Mouse (Mus musculus) ES-E14 (cell line): ENCODE results near the gene Lrriq4.

ENCODE experiments used
- CHD2 ChIP-seq: IDR thresholded peaks from 2 replicates; pipeline ENCODE4 v1.6.1; 2014; ENCODE audit warnings: mild to moderate bottlenecking, low read depth, low read length, inconsistent platforms
- MAFK ChIP-seq: IDR thresholded peaks from 2 replicates; pipeline ENCODE4 v1.6.1; 2014; ENCODE audit warnings: mild to moderate bottlenecking, low read depth, low read length, inconsistent platforms; ENCODE audit not compliant: insufficient read depth
- ZC3H11A ChIP-seq: IDR thresholded peaks from 2 replicates; pipeline ENCODE4 v1.6.1; 2012; ENCODE audit warnings: low read depth, mild to moderate bottlenecking, inconsistent platforms, low read length, borderline replicate concordance

GRCm38 (mm10) chr3:30658486-30658885 lies 14.2 kb downstream of the Lrriq4 start:
- TF ChIP-seq CHD2 (no peak), ZC3H11A (no peak), MAFK (no peak)
